Mouse (Mus musculus): ENCODE measurements around the gene Plgrkt. TPM values are rescaled to one million over a fixed set of nuclear protein-coding genes. Genes with fewer than 3 reads are reported as not detected.
A peak's percentile ranks its signal among the peaks of the same experiment; 100 is the strongest.

The Plgrkt gene
- total RNA-seq, 2 experiments from 2014 or later = 28.5 to 31.9 TPM

DNA sequence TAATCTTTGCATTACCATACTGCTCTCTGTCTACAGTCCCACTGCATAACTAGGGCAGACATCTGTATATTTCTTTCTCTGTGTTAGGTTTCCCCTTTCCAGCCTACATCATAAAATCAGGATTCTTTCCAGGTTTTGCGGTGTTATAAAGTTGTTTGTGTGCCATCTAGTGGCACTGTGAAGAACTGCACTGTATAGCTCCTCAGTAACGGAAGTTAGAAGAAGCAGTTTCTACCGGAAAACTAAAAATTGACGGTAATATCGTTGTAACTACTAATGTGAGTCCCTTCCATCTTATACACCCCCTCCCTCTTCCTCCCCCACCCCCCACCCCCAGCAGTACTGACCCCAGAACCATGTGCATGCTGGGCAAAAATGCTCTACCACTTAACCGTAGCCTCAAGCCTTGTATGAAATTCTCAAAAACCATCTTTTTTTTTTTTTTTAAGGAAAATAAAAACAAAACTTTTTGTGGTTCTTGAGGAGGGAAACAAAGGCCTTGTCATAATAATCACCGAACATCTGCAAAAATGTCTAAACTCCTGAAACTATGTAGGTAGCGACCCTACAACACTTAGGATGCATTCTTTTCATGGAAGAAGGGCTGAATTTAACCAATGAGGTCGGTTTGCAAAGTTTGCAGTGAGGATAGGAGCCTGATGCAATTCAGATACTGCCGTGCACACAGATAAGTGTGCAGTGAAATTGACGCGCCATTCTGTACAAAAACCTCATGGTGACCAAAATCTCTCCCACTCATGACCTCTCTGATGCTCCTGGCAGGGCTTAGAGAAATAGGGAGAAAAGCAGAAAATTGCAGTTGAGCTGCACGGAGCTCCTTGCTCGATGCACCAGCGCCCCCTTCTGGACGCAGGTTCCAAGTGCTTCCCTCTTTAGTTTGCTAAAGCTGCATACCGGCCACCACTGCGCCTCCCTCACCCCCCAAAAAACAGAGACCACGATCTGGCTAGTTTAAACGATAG is 12.0 kb downstream of the Plgrkt start:
- DNase-seq = peak; percentile 95

DNA sequence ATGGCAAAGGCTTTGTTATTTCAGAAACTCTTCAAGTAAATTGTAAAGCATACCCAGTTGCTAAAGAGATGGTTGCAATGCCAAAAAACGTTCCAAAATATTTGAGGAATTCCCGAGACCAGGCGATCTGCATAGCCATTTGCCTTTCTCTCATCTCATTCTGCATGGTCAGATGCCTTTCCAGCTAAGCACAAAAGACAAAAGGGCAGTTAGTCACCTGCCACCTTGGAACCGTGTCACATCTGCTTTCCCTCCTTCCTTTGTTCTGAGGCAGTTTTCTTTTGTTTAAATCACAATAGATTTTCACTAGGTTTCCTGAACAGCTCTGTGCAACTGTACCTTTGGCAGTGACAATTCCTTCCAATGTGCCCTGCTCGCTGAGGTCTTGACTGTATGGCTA is 16.2 kb downstream of the Plgrkt start:
- DNase-seq = no peak

DNA sequence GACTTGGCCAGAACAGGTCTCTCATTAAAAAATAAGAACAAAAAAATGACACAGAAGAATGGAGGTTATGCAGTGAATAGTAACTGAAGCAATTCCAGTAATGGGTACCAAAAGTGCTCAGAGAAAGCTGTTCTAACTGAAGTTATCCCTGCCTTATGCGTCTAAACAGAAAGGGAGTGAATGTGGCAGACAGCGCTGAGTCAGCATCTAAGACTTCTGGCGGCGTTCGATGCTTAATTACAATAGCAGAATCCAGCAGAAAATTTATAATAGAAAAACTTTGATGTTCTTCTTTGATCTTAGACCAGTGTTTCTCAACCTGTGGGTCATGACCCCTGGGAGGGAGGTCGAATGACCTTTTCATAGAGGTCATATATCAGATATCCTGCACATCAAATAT is 21.6 kb downstream of the Plgrkt start:
- no peak for DNase-seq

DNA sequence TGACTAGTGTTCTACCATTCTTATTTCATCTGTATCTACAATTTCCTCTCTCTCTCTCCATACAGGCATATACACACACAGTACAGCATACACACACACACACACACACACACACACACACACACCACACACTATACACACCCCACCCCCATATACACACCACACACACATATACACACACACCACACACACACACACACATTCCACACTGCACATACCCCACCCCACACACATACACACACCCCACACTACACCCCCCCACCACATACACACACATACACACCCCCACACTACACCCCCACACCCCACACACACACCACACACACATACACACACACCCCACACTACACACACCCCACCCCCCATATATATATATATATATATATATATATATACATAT is 22.3 kb downstream of the Plgrkt start:
- DNase-seq = no peak

DNA sequence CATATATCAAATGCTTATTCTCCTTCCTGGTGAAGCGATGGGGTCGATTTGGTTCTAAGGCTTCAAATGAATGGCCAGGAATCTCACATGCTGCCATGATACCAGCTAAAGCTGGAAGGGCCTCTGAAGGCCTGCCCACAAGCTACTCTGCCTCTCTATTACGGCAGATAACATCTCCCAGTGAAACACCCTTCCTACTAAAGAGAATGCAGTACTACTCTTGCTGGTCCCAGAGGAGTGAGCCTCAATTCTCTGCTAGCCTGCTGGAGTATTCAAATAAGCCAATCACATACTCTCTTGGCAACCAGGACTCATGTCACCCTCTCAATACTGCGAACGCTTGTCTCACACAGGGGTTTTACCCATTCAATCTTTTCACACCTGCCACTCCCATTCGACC is 24.9 kb downstream of the Plgrkt start:
- DNase-seq = no peak

DNA sequence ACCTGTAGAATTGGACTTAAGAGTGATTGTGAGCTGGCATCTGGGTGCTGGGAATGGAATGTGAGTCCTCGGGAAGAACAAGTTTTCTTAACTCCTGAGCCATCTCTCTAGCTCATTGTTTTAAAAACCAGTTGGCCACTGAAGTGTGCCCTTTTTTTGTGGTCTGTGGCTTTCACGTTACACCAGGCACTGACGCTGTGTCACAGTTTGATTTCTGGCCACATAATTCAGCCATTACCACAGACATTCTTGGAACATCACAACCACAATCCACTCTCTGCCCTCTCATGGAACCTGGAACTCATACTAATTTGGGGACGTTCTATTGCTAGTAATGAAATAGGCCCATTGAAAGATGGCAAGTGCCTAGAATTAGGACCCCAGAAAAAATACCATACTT is 26.2 kb downstream of the Plgrkt start:
- no peak for DNase-seq

DNA sequence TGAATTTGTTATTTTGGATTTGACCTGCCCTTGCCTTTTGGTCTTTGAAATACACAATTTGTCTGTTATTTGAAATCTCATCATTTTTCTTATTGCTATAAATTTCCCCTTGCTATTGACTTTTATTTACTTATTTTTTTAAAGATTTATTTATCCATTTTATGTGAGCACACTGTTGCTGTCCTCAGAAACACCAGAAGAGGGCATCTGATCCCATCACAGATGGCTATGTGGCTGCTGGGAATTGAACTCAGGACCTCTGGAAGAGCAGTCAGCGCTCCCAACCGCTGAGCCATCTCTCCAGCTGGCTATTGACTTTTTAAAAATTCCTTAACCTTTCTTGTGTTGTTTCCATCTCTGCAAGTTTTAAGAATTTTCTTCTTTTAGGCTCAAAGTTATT is 30.6 kb downstream of the Plgrkt start:
- DNase-seq = no peak

DNA sequence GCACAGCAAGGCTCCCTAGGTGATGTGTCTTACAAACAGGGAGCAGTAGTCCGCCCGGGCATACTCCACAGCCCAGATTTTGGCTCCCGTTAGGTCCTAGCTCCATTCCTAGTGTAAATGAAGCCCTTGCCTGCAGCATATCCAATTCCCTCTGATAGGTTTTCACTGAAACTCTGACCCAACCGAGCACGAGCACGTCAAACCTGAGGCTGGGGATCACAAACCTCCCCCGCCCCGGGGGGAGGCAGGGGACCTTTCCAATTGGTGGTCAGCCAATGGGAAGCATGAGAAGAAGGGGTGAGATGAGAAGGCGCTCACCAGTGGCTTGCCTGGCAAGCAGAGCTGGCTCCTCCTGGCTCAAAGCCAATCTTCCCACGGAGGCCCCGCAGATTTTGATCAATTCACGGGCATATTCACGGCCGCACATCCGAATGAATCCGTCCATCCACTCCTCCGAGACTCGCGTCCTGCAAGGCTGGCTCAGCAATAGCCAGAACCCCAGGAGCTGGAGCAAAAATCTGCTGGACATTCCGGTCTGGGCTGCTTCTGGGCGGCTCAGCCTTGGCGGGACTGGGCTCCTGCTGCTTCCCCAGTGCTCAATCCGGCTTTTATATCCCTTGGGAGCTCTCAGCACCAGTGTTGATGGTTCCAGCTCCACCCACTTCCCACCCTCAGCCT is 33.0 kb downstream of the Plgrkt start, which contains the start of gene Rln1:
Gene Rln1 (minus strand): TSS at position 603 of the 678 bp plus-strand sequence.
- DNase-seq = peak; percentile 28

DNA sequence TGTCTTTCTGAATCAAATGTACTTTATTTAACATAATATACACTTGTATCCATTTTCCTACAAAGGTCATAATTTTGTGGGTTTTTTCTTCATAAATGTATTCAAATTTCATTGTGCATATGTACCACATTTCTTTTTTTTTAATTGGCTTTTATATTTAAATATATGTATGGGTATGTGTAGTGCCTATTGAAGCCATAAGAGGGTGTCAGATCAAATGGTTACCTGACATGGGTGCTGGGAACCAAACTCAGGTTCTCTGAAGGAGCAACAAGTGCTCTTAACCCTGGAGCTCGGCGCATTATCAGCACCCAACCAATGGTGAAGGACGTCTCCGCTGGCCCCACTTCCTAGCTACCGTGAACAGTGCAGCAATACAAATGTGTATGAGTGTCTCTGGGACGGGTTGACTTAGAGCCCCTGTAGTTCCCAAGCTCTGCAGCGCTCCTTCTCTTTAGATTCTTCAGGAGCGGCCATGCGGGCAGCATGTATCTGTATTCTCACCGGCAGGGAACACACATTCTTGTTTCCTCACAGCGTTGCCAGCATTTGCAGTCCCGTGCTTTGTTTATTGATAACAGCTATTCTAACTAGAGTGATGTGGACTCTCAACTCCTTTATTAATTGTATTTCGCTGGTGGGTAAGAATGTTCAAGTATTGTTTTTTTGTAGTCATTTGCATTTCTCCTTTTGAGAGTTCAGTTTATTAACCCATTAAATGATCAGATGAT is 40.2 kb downstream of the Plgrkt start:
- DNase-seq = no peak

DNA sequence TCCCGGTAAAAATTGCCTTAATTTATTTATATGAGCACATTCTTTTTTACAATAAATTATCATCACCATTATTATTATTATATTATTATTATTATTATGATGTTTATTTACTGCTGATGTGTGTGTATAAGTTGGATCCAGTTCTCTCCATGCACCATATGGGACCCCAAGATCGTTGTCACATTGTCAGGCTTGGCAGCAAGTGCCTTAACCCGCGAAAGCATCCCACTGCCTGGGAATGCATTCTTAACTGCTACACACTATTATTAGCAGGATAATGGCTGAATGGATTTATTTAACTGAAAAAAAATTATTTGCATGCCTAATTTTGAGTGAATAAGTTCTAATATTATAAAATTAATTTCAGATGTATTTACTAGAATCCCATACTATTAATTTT is 40.8 kb downstream of the Plgrkt start:
- no peak for DNase-seq

DNA sequence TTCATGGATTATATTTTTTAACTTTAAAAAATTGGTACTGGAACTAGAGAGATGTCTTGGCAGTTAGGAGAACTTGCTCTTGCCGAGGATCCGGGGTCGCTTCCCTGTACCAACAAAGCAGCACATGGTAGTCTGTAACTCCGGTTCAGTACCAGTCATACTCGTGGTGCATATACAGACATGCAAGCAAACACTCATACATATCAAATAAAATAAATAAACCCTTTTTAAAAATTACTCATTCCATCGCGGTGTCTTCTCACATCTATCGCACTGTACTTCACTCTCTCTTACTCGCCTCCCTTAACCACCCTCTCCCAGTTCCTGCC is 41.4 kb downstream of the Plgrkt start:
- DNase-seq = no peak

DNA sequence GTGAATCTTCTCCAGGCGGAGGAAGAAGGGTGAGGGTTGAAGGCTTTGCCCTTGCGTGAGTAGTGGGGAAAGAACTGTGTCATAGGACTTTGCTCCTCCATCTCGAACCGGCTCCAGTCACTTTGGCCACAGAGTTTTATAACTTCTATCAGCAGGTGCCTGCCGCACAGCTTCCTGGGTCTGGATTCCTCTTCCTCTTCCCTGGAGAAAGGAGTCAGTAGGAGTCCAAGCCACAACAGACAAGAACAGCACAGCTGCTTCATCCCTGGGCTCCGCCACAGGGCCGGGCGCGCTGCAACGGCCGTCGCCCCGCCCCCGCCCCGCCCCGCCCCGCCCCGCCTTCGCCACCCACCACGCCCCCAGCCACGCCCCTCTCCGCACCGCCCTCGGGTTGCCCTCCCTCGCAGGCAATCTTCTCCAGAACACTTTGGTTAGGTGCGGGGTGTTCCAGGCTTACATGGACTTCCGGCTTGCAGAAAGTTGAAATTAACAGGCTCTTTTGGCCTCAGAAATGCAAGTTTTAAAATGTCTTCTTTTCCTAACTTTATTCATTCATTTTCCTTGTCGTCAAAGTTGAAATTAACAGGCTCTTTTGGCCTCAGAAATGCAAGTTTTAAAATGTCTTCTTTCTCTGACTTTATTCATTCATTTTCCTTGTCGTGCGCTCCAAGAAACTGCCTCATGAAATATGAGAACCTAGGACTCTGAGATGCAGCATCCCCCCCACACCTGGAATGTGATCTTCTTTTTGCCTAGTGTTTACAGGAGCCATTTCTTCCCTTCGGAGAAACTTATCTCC is 41.9 kb downstream of the Plgrkt start, which contains the start of gene Insl6:
Gene Insl6 (minus strand): TSS at position 304 of the 799 bp plus-strand sequence.
- DNase-seq = peak; percentile 80

DNA sequence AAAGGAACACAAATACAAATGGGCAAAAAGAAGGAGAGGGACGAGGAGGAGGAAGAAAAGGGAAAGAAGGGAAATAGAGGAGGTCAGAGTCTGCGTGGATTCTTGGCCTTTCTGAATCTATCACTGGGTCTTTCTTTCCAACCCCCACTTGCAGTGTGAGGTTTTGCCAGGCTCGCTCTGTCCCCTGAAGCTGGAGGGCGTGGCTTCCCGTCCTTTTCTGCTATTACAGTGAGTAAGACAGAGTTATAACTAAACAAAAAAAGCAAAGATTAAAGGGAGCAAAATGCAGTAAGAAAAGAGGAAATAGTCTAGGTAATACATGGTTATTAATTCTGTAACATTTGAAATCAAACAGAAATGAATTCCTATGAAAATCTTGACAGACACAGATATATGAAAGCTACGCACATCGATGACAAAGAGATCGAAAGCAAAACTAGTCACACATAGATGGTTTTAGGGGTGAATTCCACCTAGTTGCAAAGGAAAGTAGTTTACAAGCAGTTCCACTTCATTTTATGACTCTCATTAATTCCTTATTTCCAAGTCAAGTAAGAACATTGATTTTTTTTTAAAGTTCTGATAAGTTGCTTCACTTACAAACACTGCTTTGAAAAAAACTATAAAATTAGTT is 43.7 kb downstream of the Plgrkt start:
- no peak for DNase-seq

DNA sequence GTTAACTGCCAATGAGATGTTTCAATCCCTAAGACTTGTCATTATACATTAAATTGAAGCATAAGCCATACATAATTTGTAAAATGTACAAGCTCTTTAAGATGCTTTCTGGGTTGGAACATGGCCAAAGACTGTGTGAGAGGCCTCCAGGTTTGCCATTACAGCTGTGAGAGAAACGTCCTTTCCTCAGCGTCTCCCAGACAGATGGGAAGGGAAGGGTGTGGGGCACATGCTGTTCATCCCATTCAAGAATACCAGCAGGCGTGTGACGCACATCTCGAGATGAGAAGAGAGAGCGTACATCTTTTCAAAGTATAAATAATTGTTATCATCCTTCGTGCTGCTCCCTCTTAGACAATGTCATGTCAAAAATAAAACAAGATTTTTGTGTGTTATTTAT is 54.5 kb downstream of the Plgrkt start:
- no peak for DNase-seq

DNA sequence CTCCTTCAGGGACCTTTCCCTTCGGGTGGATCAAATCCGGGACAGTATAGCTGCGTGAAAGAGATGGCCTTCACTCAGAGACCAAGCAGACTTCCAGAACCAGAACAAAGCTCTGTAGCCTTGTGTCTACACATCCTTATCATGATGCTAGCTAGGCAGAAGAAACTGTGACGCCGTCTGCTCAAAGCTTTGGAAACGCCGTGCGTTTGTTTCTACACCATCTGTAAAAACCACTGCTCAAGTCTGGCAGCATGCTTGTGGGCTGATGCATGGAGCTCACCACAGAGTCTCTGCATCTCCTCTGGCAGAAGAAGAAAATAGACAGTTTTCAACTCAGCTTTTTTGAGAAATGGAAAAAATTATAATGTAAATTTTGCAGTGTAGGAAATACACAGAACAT is 55.4 kb downstream of the Plgrkt start:
- DNase-seq = no peak

DNA sequence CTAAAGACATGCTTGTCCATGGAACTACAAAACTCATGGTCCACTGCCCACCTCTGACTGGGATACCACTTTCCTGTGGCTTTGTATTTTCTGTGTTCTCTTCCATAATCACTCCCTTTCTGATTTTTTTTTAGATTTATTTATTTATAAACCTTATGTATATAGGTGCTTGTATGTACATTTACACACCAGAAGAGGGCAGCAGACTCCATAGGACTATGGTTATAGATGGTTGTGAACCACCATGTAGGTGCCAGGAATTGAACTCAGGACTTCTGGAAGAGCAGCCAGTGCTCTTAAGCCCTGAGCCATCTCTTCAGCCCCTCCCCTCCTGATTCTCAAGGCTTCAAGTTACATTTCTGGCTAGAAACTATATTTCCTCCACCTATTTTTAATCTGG is 58.4 kb downstream of the Plgrkt start:
- no peak for DNase-seq

DNA sequence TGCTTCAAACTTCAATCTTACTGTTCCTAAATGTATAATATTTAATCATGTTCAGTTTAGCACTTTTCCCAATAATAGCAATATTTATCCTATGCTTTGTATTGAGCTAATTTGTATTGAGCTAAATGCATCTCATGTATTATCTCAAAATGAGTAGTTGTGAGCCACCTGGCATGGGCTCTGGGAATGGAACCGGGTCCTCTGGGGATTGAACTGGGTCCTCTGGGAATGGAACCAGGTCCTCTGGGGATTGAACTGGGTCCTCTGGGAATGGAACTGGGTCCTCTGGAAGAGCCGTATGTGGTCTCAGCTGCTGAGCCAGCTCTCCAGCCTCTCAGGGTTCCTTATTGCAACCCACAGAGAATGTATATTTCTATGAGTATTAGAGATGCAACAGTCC is 65.1 kb downstream of the Plgrkt start:
- no peak for DNase-seq

DNA sequence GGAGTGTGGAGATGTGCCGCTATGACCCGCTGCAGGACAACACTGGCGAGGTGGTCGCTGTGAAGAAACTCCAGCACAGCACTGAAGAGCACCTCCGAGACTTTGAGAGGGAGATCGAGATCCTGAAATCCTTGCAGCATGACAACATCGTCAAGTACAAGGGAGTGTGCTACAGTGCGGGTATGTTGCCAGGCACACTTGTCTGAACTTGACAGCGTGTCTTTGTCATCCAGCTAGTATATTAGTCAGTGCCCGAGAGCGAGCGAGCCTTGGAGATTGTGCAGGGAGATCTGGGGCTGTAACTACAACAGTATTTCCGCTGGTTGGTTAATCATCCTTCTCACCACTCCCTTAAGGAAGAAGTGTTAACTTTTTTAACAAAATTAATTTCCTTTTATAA is 66.3 kb downstream of the Plgrkt start:
- DNase-seq = no peak

All from gastrocnemius, postnatal 10 days (tissue).